Mouse (Mus musculus): ENCODE data around the gene Cacna1c.
A peak's percentile ranks its signal among the peaks of the same experiment; 100 is the strongest.

Cacna1c gene

GRCm38 (mm10) chr6:118923926-118924325 is 272.3 kb downstream of the Cacna1c start:
- no peak for DNase-seq (ENCODE audit: extremely low spot score)

GRCm38 (mm10) chr6:118923212-118923577 is 273.0 kb downstream of the Cacna1c start:
- DNase-seq (ENCODE audit: extremely low spot score): no peak

- peak; percentile 81 for DNase-seq (ENCODE audit: extremely low spot score)
Measured at GRCm38 (mm10) chr6:118922328-118923211, 273.6 kb downstream of the Cacna1c start.

GRCm38 (mm10) chr6:118908176-118908575 is 288.0 kb downstream of the Cacna1c start:
- DNase-seq (ENCODE audit: extremely low spot score): no peak

GRCm38 (mm10) chr6:118907704-118908103 is 288.5 kb downstream of the Cacna1c start:
- DNase-seq (ENCODE audit: extremely low spot score): peak; percentile 35

- DNase-seq (ENCODE audit: extremely low spot score): no peak
Measured at GRCm38 (mm10) chr6:118906878-118907277, 289.3 kb downstream of the Cacna1c start.

- no peak for DNase-seq (ENCODE audit: extremely low spot score)
Measured at GRCm38 (mm10) chr6:118899688-118900087, 296.5 kb downstream of the Cacna1c start.

- no peak for DNase-seq (ENCODE audit: extremely low spot score)
Measured at GRCm38 (mm10) chr6:118897101-118897500, 299.1 kb downstream of the Cacna1c start.

- DNase-seq (ENCODE audit: extremely low spot score): no peak
Measured at GRCm38 (mm10) chr6:118894043-118894442, 302.2 kb downstream of the Cacna1c start.

- DNase-seq (ENCODE audit: extremely low spot score): no peak
Measured at GRCm38 (mm10) chr6:118889441-118889840, 306.8 kb downstream of the Cacna1c start.

GRCm38 (mm10) chr6:118887032-118887431 is 309.2 kb downstream of the Cacna1c start:
- DNase-seq (ENCODE audit: extremely low spot score): no peak

GRCm38 (mm10) chr6:118884961-118885360 is 311.3 kb downstream of the Cacna1c start:
- no peak for DNase-seq (ENCODE audit: extremely low spot score)

GRCm38 (mm10) chr6:118884073-118884551 is 312.1 kb downstream of the Cacna1c start:
- DNase-seq (ENCODE audit: extremely low spot score): no peak

GRCm38 (mm10) chr6:118876204-118876603 is 320.0 kb downstream of the Cacna1c start:
- no peak for DNase-seq (ENCODE audit: extremely low spot score)

- no peak for DNase-seq (ENCODE audit: extremely low spot score)
Measured at GRCm38 (mm10) chr6:118870241-118870841, 325.9 kb downstream of the Cacna1c start.

GRCm38 (mm10) chr6:118867384-118867783 is 328.8 kb downstream of the Cacna1c start:
- no peak for DNase-seq (ENCODE audit: extremely low spot score)

GRCm38 (mm10) chr6:118866889-118867288 is 329.3 kb downstream of the Cacna1c start:
- no peak for DNase-seq (ENCODE audit: extremely low spot score)

- DNase-seq (ENCODE audit: extremely low spot score): no peak
Measured at GRCm38 (mm10) chr6:118865777-118866380, 330.3 kb downstream of the Cacna1c start.

GRCm38 (mm10) chr6:118864696-118865620 is 331.3 kb downstream of the Cacna1c start:
- no peak for DNase-seq (ENCODE audit: extremely low spot score)

GRCm38 (mm10) chr6:118862727-118863126 is 333.5 kb downstream of the Cacna1c start:
- DNase-seq (ENCODE audit: extremely low spot score): no peak

- no peak for DNase-seq (ENCODE audit: extremely low spot score)
Measured at GRCm38 (mm10) chr6:118862091-118862490, 334.1 kb downstream of the Cacna1c start.
